Mouse (Mus musculus) spleen, adult 2 months (tissue): Measurements from ENCODE around the gene Ppp1r14a.

Experiments used
- CTCF ChIP-seq: fragments of 200-500 bp; IDR thresholded peaks from 2 replicates; pipeline ENCODE4 v1.5.1; 2011; ENCODE audit warnings: mild to moderate bottlenecking, inconsistent platforms; ENCODE audit not compliant: insufficient read depth, insufficient read length, insufficient replicate concordance; ENCODE audit errors: extremely low read depth
- POLR2A ChIP-seq: fragments of 200-500 bp; IDR thresholded peaks from 2 replicates; pipeline ENCODE4 v1.6.1; 2011; ENCODE audit warnings: low read depth, low read length, inconsistent platforms

GRCm38 (mm10) chr7:29259781-29260730 is 29.1 kb upstream of the Ppp1r14a start:
- no peak for TF ChIP-seq POLR2A
- no peak for TF ChIP-seq CTCF
